Mouse (Mus musculus) G1E (cell line): Measurements from ENCODE around the gene Ddx49.

Experiments used
- CTCF ChIP-seq: IDR thresholded peaks from 2 replicates; pipeline ENCODE4 v1.5.1; 2012; ENCODE audit warnings: low read depth, low read length, inconsistent platforms, mixed read lengths
- GATA1 ChIP-seq: IDR thresholded peaks from 2 replicates; pipeline ENCODE4 v1.6.1; 2012; ENCODE audit warnings: borderline replicate concordance, low read length, inconsistent platforms, mixed read lengths

DNA sequence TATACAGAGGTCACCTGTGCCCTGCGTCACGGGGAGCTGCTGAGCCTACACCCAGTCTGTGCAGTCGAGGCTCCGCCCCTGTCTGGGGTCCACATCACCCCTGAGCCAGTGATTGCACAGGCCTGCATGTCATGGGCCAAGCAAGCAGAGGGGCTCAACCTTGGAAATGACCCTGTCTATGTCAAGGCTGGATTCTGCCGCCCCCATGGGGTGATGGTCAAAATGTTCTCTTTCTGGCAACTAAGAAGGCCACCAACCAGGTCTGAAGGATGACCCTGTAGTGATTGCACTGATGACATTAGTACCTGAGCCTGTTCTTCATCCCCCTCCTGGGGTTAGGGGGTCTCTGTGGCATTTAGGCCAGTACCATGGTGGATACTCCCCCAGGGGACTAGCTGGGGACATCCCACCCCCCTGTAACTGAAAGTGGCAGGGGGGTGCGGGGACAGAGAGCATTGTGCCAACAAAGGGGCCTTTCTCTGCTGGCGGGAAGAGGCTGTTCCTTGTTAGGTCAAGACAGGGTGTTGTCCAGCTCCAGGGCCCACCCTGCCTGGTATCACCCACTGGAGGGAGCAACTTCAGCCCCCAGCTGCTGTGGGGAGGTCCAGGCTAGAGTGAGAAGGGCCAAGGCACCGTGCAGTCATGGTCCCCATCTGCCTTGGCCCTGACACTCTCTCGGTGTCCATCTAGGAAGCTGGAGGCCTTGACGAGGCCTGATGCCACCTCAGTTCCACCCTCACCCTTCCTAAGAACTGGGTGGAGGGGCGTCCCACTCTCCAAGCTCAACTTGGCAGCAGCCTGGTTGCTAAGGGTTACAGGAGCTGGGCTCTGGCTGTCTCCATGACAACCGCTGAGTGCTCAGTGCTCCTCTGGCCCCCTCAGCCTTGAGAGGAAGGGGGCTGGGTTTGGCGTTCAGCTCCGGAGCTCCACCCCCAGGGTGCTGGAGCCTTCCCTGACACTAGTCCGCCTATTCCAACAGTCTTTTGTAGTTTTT is 14.5 kb upstream of the Ddx49 start:
- TF ChIP-seq CTCF, result no peak
- TF ChIP-seq GATA1, result no peak
